Mouse (Mus musculus) E14TG2a.4 (cell line): ENCODE data around the gene Ip6k3.

Source experiments
- H3K27me3 ChIP-seq: 2 replicates; pipeline ENCODE4 v1.6.1; 2014; ENCODE audit warnings: low read length, control low read depth; ENCODE audit not compliant: insufficient read depth
- H3K36me3 ChIP-seq: 2 replicates; pipeline ENCODE4 v1.6.1; 2014; ENCODE audit warnings: low read length, control low read depth; ENCODE audit not compliant: insufficient read depth
- H3K4me1 ChIP-seq: replicated peaks from 2 replicates; pipeline ENCODE4 v1.6.1; 2014; ENCODE audit warnings: low read depth, low read length, control low read depth
- H3K4me3 ChIP-seq: replicated peaks from 2 replicates; pipeline ENCODE4 v1.5.1; 2014; ENCODE audit warnings: mild to moderate bottlenecking, low read length
- H3K9me3 ChIP-seq: 2 replicates; pipeline ENCODE4 v1.6.1; 2014; ENCODE audit warnings: low read length, control low read depth
- CTCF ChIP-seq: conservative IDR thresholded peaks from 2 replicates; pipeline ENCODE4 v1.5.1; 2014; ENCODE audit warnings: low read length
- NANOG ChIP-seq: IDR thresholded peaks from 2 replicates; pipeline ENCODE4 v1.6.1; 2014; ENCODE audit warnings: borderline replicate concordance, low read length, mixed read lengths
- POU5F1 ChIP-seq: IDR thresholded peaks from 2 replicates; pipeline ENCODE4 v1.6.1; 2014; ENCODE audit warnings: low read length, borderline replicate concordance

Gene Ip6k3

GRCm38 (mm10) chr17:27120561-27121024 is 47.0 kb downstream of the Ip6k3 start:
- TF ChIP-seq NANOG, result no peak
- peak; percentile 90 for TF ChIP-seq CTCF
- no peak for TF ChIP-seq POU5F1
- Histone ChIP-seq H3K4me1 (peaks cover 80% of the 10 kb centered on the region), H3K36me3 (peaks cover 98% of the 10 kb centered on the region), H3K9me3 (no peaks in the 10 kb centered on the region), H3K4me3 (peak overlapping the region; percentile 45), H3K27me3 (no peaks in the 10 kb centered on the region)

GRCm38 (mm10) chr17:27119954-27120353 is 47.6 kb downstream of the Ip6k3 start:
- Histone ChIP-seq H3K36me3 (peaks cover 97% of the 10 kb centered on the region), H3K4me1 (peaks cover 81% of the 10 kb centered on the region), H3K27me3 (no peaks in the 10 kb centered on the region), H3K9me3 (no peaks in the 10 kb centered on the region), H3K4me3 (no peak overlapping the region)
- no peak for TF ChIP-seq CTCF
- no peak for TF ChIP-seq POU5F1
- no peak for TF ChIP-seq NANOG

GRCm38 (mm10) chr17:27119540-27119895 is 48.1 kb downstream of the Ip6k3 start:
- no peaks in the 10 kb centered on the region for H3K9me3 ChIP-seq
- peaks cover 97% of the 10 kb centered on the region for H3K36me3 ChIP-seq
- peaks cover 81% of the 10 kb centered on the region for H3K4me1 ChIP-seq
- H3K4me3 ChIP-seq, result no peak overlapping the region
- TF ChIP-seq CTCF (no peak), POU5F1 (no peak), NANOG (no peak)
- no peaks in the 10 kb centered on the region for H3K27me3 ChIP-seq

GRCm38 (mm10) chr17:27118676-27119539 is 48.7 kb downstream of the Ip6k3 start:
- no peak for TF ChIP-seq CTCF
- TF ChIP-seq POU5F1, result no peak
- TF ChIP-seq NANOG, result no peak
- no peaks in the 10 kb centered on the region for H3K27me3 ChIP-seq
- H3K4me1 ChIP-seq, result peaks cover 81% of the 10 kb centered on the region
- no peak overlapping the region for H3K4me3 ChIP-seq
- H3K36me3 ChIP-seq, result peaks cover 97% of the 10 kb centered on the region
- H3K9me3 ChIP-seq, result no peaks in the 10 kb centered on the region

- Histone ChIP-seq H3K27me3 (no peaks in the 10 kb centered on the region), H3K4me3 (no peak overlapping the region), H3K9me3 (no peaks in the 10 kb centered on the region), H3K36me3 (peaks cover 88% of the 10 kb centered on the region), H3K4me1 (peaks cover 56% of the 10 kb centered on the region)
- TF ChIP-seq POU5F1 (no peak), NANOG (no peak), CTCF (no peak)
These were observed 57.5 kb downstream of the Ip6k3 start for GRCm38 (mm10) chr17:27110072-27110471.

- H3K4me3 ChIP-seq, result no peak overlapping the region
- H3K27me3 ChIP-seq, result no peaks in the 10 kb centered on the region
- TF ChIP-seq POU5F1 (no peak), NANOG (no peak), CTCF (no peak)
- peaks cover 56% of the 10 kb centered on the region for H3K4me1 ChIP-seq
- H3K36me3 ChIP-seq, result peaks cover 87% of the 10 kb centered on the region
- H3K9me3 ChIP-seq, result no peaks in the 10 kb centered on the region
These were observed 59.7 kb downstream of the Ip6k3 start for GRCm38 (mm10) chr17:27107936-27108335.

- Histone ChIP-seq H3K36me3 (peaks cover 87% of the 10 kb centered on the region), H3K4me1 (peaks cover 56% of the 10 kb centered on the region), H3K27me3 (no peaks in the 10 kb centered on the region), H3K4me3 (no peak overlapping the region), H3K9me3 (no peaks in the 10 kb centered on the region)
- peak; percentile 61 for TF ChIP-seq CTCF
- TF ChIP-seq NANOG, result no peak
These were observed 60.9 kb downstream of the Ip6k3 start for GRCm38 (mm10) chr17:27106745-27107144.

GRCm38 (mm10) chr17:27105698-27106470 is 61.7 kb downstream of the Ip6k3 start:
- no peak for TF ChIP-seq CTCF
- no peak for TF ChIP-seq POU5F1
- TF ChIP-seq NANOG, result no peak
- 0 out of 2 replicates have a peak overlapping the region, but pooled peaks have one; percentile 20 for H3K4me3 ChIP-seq
- H3K9me3 ChIP-seq, result no peaks in the 10 kb centered on the region

More at GRCm38 (mm10) chr17:27105698-27106470, 61.7 kb downstream of the Ip6k3 start:
- no peaks in the 10 kb centered on the region for H3K27me3 ChIP-seq
- peaks cover 87% of the 10 kb centered on the region for H3K36me3 ChIP-seq
- H3K4me1 ChIP-seq, result peaks cover 58% of the 10 kb centered on the region
